Mouse (Mus musculus) left cerebral cortex, adult 9 months (tissue): ENCODE results near the gene Lipa.

Experiments
- DNase-seq, 2 experiments: peaks; one replicate each; pipeline ENCODE4 v3.0.0; 2022; ENCODE audit warnings: low spot score in 2 of 2

Lipa gene

GRCm38 (mm10) chr19:34523106-34523725 is 4.1 kb downstream of the Lipa start:
- no peak for DNase-seq

GRCm38 (mm10) chr19:34521978-34522377 is 5.3 kb downstream of the Lipa start:
- DNase-seq: no peak

- no peak for DNase-seq
Observed at GRCm38 (mm10) chr19:34521361-34521760, 5.9 kb downstream of the Lipa start.

- DNase-seq: no peak
Observed at GRCm38 (mm10) chr19:34520051-34520450, 7.2 kb downstream of the Lipa start.

- no peak for DNase-seq
Observed at GRCm38 (mm10) chr19:34519646-34520045, 7.6 kb downstream of the Lipa start.

- DNase-seq: no peak
Observed at GRCm38 (mm10) chr19:34518786-34519185, 8.5 kb downstream of the Lipa start.

GRCm38 (mm10) chr19:34517812-34518594 is 9.3 kb downstream of the Lipa start:
- no peak for DNase-seq

- no peak for DNase-seq
Observed at GRCm38 (mm10) chr19:34517197-34517596, 10.1 kb downstream of the Lipa start.

- DNase-seq: no peak
Observed at GRCm38 (mm10) chr19:34516346-34516745, 10.9 kb downstream of the Lipa start.

GRCm38 (mm10) chr19:34515681-34516080 is 11.6 kb downstream of the Lipa start:
- no peak for DNase-seq

GRCm38 (mm10) chr19:34511528-34511927 is 15.7 kb downstream of the Lipa start:
- no peak for DNase-seq

GRCm38 (mm10) chr19:34510717-34511116 is 16.6 kb downstream of the Lipa start:
- DNase-seq: no peak

GRCm38 (mm10) chr19:34505161-34505721 is 22.0 kb downstream of the Lipa start:
- DNase-seq: no peak

GRCm38 (mm10) chr19:34500763-34501162 is 26.5 kb downstream of the Lipa start:
- DNase-seq: peak in 1 of 2 experiments; percentile 75

GRCm38 (mm10) chr19:34496353-34496752 is 30.9 kb downstream of the Lipa start:
- no peak for DNase-seq

- no peak for DNase-seq
Observed at GRCm38 (mm10) chr19:34493859-34494258, 33.4 kb downstream of the Lipa start.

- DNase-seq: peak in 1 of 2 experiments; percentile 46
Observed at GRCm38 (mm10) chr19:34483547-34483946, 43.7 kb downstream of the Lipa start.

- DNase-seq: peak in 1 of 2 experiments; percentile 34
Observed at GRCm38 (mm10) chr19:34474991-34475971, 52.0 kb downstream of the Lipa start, which contains the start of gene Ch25h. TSS of gene Ch25h (minus strand) at chr19:34475164.

GRCm38 (mm10) chr19:34474228-34474990 is 52.9 kb downstream of the Lipa start:
- DNase-seq: no peak

GRCm38 (mm10) chr19:34471703-34472102 is 55.6 kb downstream of the Lipa start:
- DNase-seq: no peak

GRCm38 (mm10) chr19:34468794-34469193 is 58.5 kb downstream of the Lipa start:
- no peak for DNase-seq
